Mouse (Mus musculus): ENCODE results near the gene Stambp. TPM values are rescaled to one million over a fixed set of nuclear protein-coding genes. Genes with fewer than 3 reads are reported as not detected.
A peak's percentile ranks its signal among the peaks of the same experiment; 100 is the strongest.

The Stambp gene
- polyA plus RNA-seq, 1 experiment from 2014 or later = 24.2 TPM

DNA sequence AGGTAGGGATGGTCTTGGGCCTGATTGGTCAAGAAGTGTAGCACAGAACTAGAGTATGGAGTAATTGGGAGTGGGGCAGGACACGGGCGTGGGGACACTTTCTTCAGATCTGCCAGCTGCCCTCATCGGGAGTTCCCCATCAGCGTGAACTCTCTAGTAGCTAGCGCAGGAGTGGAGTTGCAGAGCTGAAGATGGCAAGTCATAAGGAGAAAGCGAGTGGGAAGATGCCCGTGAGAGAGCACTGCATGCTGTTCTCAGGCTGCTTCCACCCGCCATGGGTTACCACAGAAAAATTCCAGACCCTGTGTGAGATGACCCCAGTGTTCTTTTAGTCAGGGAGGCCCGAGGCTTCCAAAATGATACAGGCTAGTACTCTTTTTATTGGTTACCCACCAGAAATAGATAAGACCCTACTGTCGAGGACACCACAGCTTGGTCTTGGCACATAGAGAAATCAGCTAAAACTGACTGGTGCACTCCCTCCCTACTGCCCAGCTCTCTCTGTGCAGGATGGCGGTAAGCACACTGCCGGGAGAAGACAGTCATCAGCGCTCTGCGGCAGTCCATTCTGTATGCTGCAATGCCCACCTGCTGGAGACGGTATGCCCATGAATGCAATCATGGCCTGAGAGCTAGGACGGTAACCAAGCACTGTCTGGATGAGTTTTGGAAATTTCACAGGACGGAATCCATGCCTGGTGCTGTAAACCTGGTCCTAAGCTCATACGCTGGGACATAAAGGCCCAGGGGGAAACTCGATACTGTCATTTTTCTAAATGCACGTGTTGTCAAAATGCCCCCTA is 9.8 kb upstream of the Stambp start:
- H3K4me2 ChIP-seq (replicated peaks; ENCODE audit: low read depth, low read length) = no peak overlapping the region; the same call in 1 of the 2 replicates
- no peaks in the 10 kb centered on the region for H3K36me3 ChIP-seq (ENCODE audit: control insufficient read depth, insufficient read depth, low read length)
- peaks cover 4% of the 10 kb centered on the region for H3K27me3 ChIP-seq (ENCODE audit: control insufficient read depth, insufficient read depth, low read length)
- no peaks in the 10 kb centered on the region for H3K9me3 ChIP-seq (ENCODE audit: control insufficient read depth, low read length)
- no peaks in the 10 kb centered on the region for H3K4me1 ChIP-seq (ENCODE audit: control insufficient read depth, insufficient read depth, low read length)
- WGBS = 44% methylated on average over 20 of the region's 20 CpGs
- 0 out of 2 replicates have a peak, but pooled peaks have one; percentile 35 for ATAC-seq (ENCODE audit: low FRiP score, low TSS enrichment)
- H3K4me3 ChIP-seq (ENCODE audit: low read length) = no peak overlapping the region
- no peak overlapping the region for H3K27ac ChIP-seq (ENCODE audit: low read depth, low read length)
- H3K9ac ChIP-seq (ENCODE audit: low read depth, low read length) = no peak overlapping the region

DNA sequence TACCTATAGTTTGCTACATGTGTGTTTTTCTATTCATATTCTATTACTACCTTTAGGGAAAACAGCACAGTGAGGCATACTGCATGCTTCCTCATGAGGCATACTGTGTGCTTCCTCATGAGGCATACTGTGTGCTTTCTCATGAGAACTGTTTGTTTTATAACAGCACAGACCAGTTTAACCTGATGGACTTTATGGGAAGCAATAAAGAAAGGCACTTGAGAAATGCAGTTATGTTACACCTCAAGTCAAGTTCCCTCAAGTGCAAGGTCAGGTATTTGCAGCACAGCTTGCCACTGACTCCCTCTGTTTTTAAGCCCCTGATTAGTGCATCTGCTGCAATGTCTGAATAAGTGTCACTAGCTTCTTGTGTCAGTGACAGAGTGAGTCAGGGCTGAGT is 5.0 kb upstream of the Stambp start:
- Histone ChIP-seq H3K9me3 (ENCODE audit: control insufficient read depth, low read length) (no peaks in the 10 kb centered on the region), H3K9ac (ENCODE audit: low read depth, low read length) (no peak overlapping the region), H3K27ac (ENCODE audit: low read depth, low read length) (no peak overlapping the region), H3K4me2 (replicated peaks; ENCODE audit: low read depth, low read length) (no peak overlapping the region), H3K36me3 (ENCODE audit: control insufficient read depth, insufficient read depth, low read length) (no peaks in the 10 kb centered on the region), H3K4me1 (ENCODE audit: control insufficient read depth, insufficient read depth, low read length) (peaks cover 4% of the 10 kb centered on the region; the same call in 1 of the 2 replicates), H3K27me3 (ENCODE audit: control insufficient read depth, insufficient read depth, low read length) (peaks cover 4% of the 10 kb centered on the region), H3K4me3 (ENCODE audit: low read length) (no peak overlapping the region)
- ATAC-seq (ENCODE audit: low FRiP score, low TSS enrichment) = no peak

DNA sequence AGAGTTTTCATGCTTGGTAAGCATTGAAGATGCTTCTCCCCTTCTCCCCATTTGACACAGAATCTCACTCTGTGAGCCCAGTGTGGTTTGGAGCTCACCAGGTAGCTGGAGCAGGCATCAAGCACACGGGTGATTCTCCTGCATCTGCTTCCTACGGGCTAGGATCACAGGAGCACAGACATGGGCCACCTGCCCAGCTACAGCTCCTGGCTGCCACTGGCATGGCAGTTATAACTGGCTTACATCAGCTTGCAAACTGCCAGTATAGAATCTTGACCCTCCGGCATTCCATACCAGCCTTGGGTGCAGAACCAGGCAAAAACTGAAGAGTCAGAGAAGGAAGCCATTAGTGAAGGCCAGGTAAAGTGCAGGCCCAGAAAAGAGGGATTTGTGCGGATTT is 3.1 kb upstream of the Stambp start:
- WGBS = 75% methylated on average over 4 of the region's 4 CpGs
- no peaks in the 10 kb centered on the region for H3K9me3 ChIP-seq (ENCODE audit: control insufficient read depth, low read length)
- no peak overlapping the region for H3K4me3 ChIP-seq (ENCODE audit: low read length)
- H3K4me2 ChIP-seq (replicated peaks; ENCODE audit: low read depth, low read length) = no peak overlapping the region
- ATAC-seq (ENCODE audit: low FRiP score, low TSS enrichment) = no peak
- peaks cover 4% of the 10 kb centered on the region; the same call in 1 of the 2 replicates for H3K27me3 ChIP-seq (ENCODE audit: control insufficient read depth, insufficient read depth, low read length)
- H3K9ac ChIP-seq (ENCODE audit: low read depth, low read length) = no peak overlapping the region
- H3K27ac ChIP-seq (ENCODE audit: low read depth, low read length) = no peak overlapping the region
- peaks cover 8% of the 10 kb centered on the region; the same call in 1 of the 2 replicates for H3K4me1 ChIP-seq (ENCODE audit: control insufficient read depth, insufficient read depth, low read length)
- H3K36me3 ChIP-seq (ENCODE audit: control insufficient read depth, insufficient read depth, low read length) = no peaks in the 10 kb centered on the region

DNA sequence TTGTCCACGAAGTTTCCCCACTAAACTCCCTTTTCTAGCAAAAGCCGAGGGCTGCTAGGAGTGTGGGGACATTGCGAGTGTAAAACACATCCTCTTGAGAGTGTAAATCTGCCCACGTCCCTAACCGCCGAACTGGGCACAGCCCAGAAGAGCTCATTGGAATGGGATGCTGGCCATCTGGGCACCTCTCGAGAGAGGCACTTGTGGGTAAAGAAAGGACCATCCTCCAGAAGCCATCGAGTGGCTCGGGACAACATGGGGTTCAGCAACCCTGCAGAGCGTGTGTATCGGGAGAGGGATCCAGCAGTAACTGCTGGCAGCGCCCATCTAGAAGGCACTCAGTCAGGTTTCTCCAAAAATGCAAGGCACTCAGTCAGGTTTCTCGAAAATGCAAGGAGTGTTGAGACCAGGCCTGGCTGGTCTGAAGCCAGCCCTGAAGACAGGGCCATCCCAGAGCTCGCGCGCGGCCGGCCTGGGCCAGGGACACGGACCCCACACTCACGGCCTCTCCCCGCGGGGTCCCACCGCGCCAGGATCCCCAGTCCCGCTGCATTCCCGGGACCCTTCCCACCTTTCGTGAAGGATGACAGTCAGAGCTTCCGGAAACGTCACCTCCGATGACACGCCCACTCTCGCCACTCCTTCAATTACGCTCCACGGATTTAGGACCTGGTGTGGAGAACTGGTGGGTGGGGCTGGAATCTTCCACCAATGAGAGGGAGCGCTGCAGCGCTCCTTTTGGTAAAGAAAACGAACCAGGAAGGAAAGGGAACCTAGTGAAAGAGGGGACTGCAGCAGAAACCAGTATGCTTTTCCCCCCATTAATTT is 475 bp downstream of the Stambp start:
- peak; percentile 95 for ATAC-seq (ENCODE audit: low FRiP score, low TSS enrichment)
- H3K9me3 ChIP-seq (ENCODE audit: control insufficient read depth, low read length) = no peaks in the 10 kb centered on the region
- H3K4me1 ChIP-seq (ENCODE audit: control insufficient read depth, insufficient read depth, low read length) = peaks cover 8% of the 10 kb centered on the region; the same call in 1 of the 2 replicates
- H3K27ac ChIP-seq (ENCODE audit: low read depth, low read length) = no peak overlapping the region; the same call in 1 of the 2 replicates
- no peaks in the 10 kb centered on the region; the same call in 1 of the 2 replicates for H3K36me3 ChIP-seq (ENCODE audit: control insufficient read depth, insufficient read depth, low read length)
- H3K4me3 ChIP-seq (ENCODE audit: low read length) = peak overlapping the region; percentile 70
- H3K27me3 ChIP-seq (ENCODE audit: control insufficient read depth, insufficient read depth, low read length) = no peaks in the 10 kb centered on the region
- H3K4me2 ChIP-seq (replicated peaks; ENCODE audit: low read depth, low read length) = peak overlapping the region; percentile 83
- H3K9ac ChIP-seq (ENCODE audit: low read depth, low read length) = peak overlapping the region; percentile 69
- 5% methylated on average over 37 of the region's 37 CpGs for WGBS

DNA sequence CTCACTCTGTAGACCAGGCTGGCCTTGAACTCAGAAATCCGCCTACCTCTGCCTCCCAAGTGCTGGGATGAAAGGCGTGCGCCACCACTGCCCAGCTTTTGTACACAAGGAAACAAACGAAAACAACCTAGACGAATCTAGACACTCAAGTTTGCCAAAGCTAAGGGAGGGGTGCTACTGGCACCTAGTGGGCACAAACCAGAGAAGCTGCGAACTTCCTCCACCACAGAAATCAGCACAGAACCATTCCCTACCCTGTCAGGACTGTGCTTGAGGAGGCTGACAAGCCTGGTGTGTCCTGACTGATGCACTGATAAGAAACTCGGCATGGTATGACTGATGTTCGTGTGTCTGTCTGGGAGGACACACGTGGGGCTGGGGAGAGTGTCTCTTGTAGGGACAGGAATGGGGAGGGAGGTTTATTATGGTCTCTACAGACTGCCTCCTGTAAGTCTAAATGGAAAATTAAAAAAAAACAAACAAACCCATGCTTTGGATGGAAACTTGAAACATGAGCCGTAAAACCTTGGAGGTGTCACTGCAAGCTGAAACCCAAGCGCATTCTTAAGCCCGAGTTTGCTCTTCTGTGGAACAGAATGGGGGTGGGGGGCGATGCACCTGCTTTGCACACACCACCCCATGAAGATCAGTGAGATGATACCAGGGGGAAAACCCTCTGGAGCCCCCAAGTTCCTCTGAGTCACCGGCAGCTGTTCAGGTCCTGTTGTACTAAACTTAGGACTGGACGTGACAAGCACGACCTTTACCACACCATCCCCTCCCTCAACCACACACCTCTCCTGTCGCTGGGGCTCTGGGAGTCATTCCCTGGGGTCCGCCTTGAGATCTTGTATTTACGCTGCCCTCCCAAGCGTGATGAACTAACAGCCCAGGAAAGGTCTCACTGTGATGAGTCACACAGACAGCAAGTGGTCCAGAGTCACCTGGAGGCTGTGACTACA is 3.3 kb downstream of the Stambp start:
- no peak overlapping the region for H3K4me2 ChIP-seq (replicated peaks; ENCODE audit: low read depth, low read length)
- peaks cover 8% of the 10 kb centered on the region; the same call in 1 of the 2 replicates for H3K4me1 ChIP-seq (ENCODE audit: control insufficient read depth, insufficient read depth, low read length)
- WGBS = 53% methylated on average over 20 of the region's 20 CpGs
- H3K9ac ChIP-seq (ENCODE audit: low read depth, low read length) = no peak overlapping the region
- no peak overlapping the region for H3K27ac ChIP-seq (ENCODE audit: low read depth, low read length)
- H3K9me3 ChIP-seq (ENCODE audit: control insufficient read depth, low read length) = no peaks in the 10 kb centered on the region
- no peaks in the 10 kb centered on the region; the same call in 1 of the 2 replicates for H3K36me3 ChIP-seq (ENCODE audit: control insufficient read depth, insufficient read depth, low read length)
- no peak for ATAC-seq (ENCODE audit: low FRiP score, low TSS enrichment)
- no peaks in the 10 kb centered on the region for H3K27me3 ChIP-seq (ENCODE audit: control insufficient read depth, insufficient read depth, low read length)
- no peak overlapping the region for H3K4me3 ChIP-seq (ENCODE audit: low read length)

DNA sequence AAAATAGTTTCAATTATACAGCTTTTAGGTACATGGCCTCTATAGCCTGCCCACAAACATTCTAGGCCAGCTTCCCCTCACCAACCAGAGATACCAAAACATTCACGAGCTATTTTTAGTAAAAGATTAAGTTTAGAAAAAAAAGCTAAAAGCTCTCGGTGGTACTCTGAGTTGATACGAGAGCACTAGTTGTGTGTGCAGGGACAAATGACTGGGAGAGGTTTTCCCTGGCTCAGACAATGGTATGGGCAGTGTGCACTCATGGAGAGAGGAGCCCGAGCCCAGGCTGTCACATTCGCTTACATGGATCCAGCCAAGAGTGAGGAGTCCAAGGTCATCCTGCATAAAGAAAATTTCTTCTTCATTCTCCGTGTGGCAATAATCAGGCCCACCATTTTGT is 16.6 kb downstream of the Stambp start:
- WGBS = 83% methylated on average over 6 of the region's 6 CpGs
- H3K9ac ChIP-seq (ENCODE audit: low read depth, low read length) = no peak overlapping the region

DNA sequence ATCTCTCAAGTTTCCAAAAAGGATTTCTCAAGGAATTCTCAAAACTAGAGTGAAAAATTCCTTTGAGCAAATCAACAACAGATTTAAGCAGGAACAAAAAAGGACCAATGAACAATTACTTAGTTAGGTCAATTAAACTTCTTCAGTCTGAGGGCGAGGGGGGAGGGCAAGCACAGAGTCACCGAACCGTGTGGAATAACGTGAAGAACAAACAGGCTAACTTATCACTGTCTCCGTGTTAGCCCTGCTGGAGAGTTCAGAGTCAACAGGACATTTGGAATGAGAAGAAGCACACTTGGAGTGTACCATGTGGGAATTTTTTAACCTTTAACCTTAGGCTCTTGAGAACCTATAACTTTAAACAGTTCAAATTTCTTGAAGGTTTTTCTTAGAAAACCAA is 24.2 kb downstream of the Stambp start:
- H3K4me3 ChIP-seq (ENCODE audit: low read length) = no peak overlapping the region
- no peaks in the 10 kb centered on the region for H3K9me3 ChIP-seq (ENCODE audit: control insufficient read depth, low read length)
- ATAC-seq (ENCODE audit: low FRiP score, low TSS enrichment) = no peak
- no peaks in the 10 kb centered on the region for H3K27me3 ChIP-seq (ENCODE audit: control insufficient read depth, insufficient read depth, low read length)
- 18% methylated on average over 5 of the region's 5 CpGs for WGBS
- no peak overlapping the region for H3K4me2 ChIP-seq (replicated peaks; ENCODE audit: low read depth, low read length)
- H3K9ac ChIP-seq (ENCODE audit: low read depth, low read length) = no peak overlapping the region
- no peak overlapping the region for H3K27ac ChIP-seq (ENCODE audit: low read depth, low read length)
- peaks cover 10% of the 10 kb centered on the region; the same call in 1 of the 2 replicates for H3K36me3 ChIP-seq (ENCODE audit: control insufficient read depth, insufficient read depth, low read length)
- no peaks in the 10 kb centered on the region for H3K4me1 ChIP-seq (ENCODE audit: control insufficient read depth, insufficient read depth, low read length)

More for the DNA sequence above, 16.6 kb downstream of the Stambp start:
- no peaks in the 10 kb centered on the region for H3K9me3 ChIP-seq (ENCODE audit: control insufficient read depth, low read length)
- no peak overlapping the region for H3K4me2 ChIP-seq (replicated peaks; ENCODE audit: low read depth, low read length)
- peaks cover 20% of the 10 kb centered on the region; the same call in 1 of the 2 replicates for H3K36me3 ChIP-seq (ENCODE audit: control insufficient read depth, insufficient read depth, low read length)
- no peak for ATAC-seq (ENCODE audit: low FRiP score, low TSS enrichment)
- no peaks in the 10 kb centered on the region for H3K27me3 ChIP-seq (ENCODE audit: control insufficient read depth, insufficient read depth, low read length)
- H3K27ac ChIP-seq (ENCODE audit: low read depth, low read length) = no peak overlapping the region
- no peaks in the 10 kb centered on the region for H3K4me1 ChIP-seq (ENCODE audit: control insufficient read depth, insufficient read depth, low read length)
- H3K4me3 ChIP-seq (ENCODE audit: low read length) = no peak overlapping the region

DNA sequence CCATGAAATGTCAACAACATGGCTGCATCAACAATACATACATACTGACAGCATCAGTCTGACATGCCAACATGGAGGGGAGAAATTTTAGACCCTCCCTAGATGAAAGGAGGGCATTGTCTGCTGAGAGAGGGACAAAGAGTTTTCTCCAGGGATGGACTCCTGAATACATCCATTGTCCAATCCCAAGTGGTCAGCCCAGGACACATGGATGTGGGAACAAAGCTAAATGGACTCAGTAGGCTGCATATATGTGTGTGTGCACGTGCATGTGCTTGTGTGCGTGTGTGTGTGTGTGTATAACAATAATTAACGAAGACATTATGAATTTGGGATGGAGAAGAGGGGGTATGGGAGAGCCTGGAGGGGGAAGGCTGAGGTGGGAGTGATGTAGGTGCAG is 26.8 kb downstream of the Stambp start:
- H3K27me3 ChIP-seq (ENCODE audit: control insufficient read depth, insufficient read depth, low read length) = no peaks in the 10 kb centered on the region
- H3K4me2 ChIP-seq (replicated peaks; ENCODE audit: low read depth, low read length) = no peak overlapping the region
- H3K4me1 ChIP-seq (ENCODE audit: control insufficient read depth, insufficient read depth, low read length) = no peaks in the 10 kb centered on the region
- WGBS = 90% methylated on average over 3 of the region's 3 CpGs
- no peak overlapping the region for H3K4me3 ChIP-seq (ENCODE audit: low read length)
- no peak overlapping the region for H3K27ac ChIP-seq (ENCODE audit: low read depth, low read length)
- H3K36me3 ChIP-seq (ENCODE audit: control insufficient read depth, insufficient read depth, low read length) = peaks cover 10% of the 10 kb centered on the region; the same call in 1 of the 2 replicates
- H3K9me3 ChIP-seq (ENCODE audit: control insufficient read depth, low read length) = no peaks in the 10 kb centered on the region
- ATAC-seq (ENCODE audit: low FRiP score, low TSS enrichment) = no peak
- H3K9ac ChIP-seq (ENCODE audit: low read depth, low read length) = no peak overlapping the region

Measured in kidney, embryonic 14.5 days (tissue).